Mouse (Mus musculus) left cerebral cortex, postnatal 36 days (tissue): ENCODE data around the gene Paf1. TPM values are rescaled to one million over a fixed set of nuclear protein-coding genes. Genes with fewer than 3 reads are reported as not detected.
"Not testable (repeated sequence)": the region's sequence is repeated elsewhere in the genome, so short reads cannot be mapped to it uniquely, and the experiment has no call there.

ENCODE experiments used
- DNase-seq, 2 experiments: peaks; one replicate each; pipeline ENCODE4 v3.0.0; 2021 to 2022; ENCODE audit warnings: low spot score in 2 of 2, mixed read lengths in 1 of 2
- intact Hi-C: fragments of 180-260 bp; cut with DNase I; formaldehyde crosslinking; loops from one replicate; pipeline ENCODE4 v1.15.1; 2025
- total RNA-seq, 2 experiments: library from RNA; stranded (reverse); gene quantifications; 2 replicates each; pipeline ENCODE4 v1.2.3; 2021

The Paf1 gene
- total RNA-seq, 2 experiments from 2014 or later, result 59.0 to 72.1 TPM

- DNase-seq, result peak; percentile 39 to 40
Measured at GRCm38 (mm10) chr7:28381938-28382337, 10.8 kb upstream of the Paf1 start.

DNA sequence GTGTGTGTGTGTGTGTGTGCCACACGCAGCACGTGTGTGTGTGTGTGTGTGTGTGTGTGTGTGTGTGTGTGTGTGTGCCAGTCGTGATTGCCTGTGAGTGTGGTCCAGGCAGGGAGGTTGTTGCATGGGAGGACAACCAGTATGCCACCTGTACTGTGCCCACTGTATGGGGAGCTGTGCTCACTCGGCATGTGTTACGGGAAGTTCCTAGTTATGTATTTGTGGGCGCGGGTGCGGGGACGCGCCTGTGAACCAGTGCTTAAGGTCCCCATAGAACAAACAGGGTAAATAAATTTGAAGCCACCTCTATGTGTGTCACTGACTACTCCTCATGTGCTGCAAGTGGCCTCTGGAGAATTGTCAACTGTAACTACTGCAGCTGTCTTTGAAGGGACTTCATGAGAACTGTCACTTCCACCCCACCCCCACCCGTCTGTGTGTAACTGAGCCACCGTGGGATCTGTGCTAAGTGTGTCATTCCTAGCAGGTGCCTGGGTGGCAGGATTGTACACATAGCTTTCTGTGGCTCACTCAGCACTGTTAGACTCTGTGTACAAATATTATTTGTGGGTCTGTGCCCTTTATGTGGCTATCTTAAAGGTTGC, 10.3 kb upstream of the Paf1 start:
- DNase-seq, result no peak
- intact Hi-C loops, result no loop called here

More at GRCm38 (mm10) chr7:28381938-28382337, 10.8 kb upstream of the Paf1 start:
- intact Hi-C loops, result no loop called here

DNA sequence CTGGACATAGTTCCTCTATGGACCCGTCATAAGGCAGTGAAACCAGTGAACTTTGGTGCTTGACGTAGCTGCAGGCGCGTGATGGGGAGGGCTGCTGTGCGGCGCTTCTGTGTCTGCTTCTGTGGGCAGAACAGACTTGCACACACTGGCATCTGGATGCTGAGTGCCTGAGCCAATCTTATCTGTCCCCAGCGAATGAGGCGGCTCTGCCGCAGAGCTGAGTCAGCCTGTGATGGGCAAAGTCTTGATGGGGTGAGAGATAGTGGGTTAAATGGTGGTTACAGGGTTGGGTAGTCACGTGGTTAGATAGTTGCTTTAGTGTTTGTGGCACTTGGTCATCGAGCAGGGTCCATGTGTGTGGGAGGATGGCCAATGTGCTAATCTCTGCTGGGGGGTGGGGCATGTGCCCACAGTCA, 9.8 kb upstream of the Paf1 start:
- peak; percentile 68 to 72 for DNase-seq
- intact Hi-C loops, result no loop called here

- intact Hi-C loops, result no loop called here
- DNase-seq, result no peak
Measured at GRCm38 (mm10) chr7:28383606-28384005, 9.1 kb upstream of the Paf1 start.

GRCm38 (mm10) chr7:28384162-28384561, 8.6 kb upstream of the Paf1 start:
- intact Hi-C loops, result no loop called here

DNA sequence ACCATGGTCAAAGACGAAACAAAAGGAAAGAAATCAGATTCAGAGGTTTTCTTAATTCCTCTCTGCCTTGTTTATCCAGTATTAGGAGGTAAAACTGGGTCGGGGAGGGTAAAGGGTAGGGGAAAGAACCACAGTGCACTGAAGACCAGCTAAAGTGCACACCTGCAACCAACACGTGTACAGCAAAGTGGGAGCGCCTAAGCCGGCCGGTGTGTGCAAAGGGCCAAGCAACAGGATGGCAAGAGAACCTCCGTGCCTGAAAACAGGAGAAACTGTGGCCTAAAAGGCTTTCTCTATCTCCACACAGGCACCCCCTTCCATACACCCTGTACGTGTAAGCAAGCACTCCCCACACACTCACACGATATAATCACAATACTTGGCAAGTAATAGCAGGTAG, 7.6 kb upstream of the Paf1 start:
- DNase-seq, result no peak
- intact Hi-C loops, result no loop called here

More at GRCm38 (mm10) chr7:28384162-28384561, 8.6 kb upstream of the Paf1 start:
- no peak for DNase-seq

DNA sequence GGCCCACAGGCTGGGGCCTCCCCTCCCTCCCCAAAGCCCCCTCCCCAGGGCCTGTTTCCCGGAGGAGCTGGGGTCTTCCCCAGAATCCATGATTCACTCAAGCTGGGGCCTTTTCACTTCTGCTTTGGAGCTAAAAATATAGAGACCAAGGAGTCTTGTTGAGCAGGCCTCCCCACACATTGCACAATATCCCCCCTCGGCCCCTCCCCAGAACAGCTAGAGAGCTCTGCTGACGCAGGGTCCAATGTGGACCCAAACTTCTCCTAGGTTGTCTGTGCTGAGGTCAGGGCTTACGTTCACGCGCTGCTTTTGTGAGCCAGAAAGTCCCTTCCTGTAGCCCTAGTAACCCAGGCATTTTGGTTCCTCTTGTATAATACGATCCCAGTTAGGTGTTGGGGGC, 6.7 kb upstream of the Paf1 start:
- intact Hi-C loops, result loop anchor here (1.0 kb wide), 1 partner anchor 13 kb away; no protein-coding TSS in a partner anchor
- DNase-seq, result no peak

GRCm38 (mm10) chr7:28386462-28386861, 6.3 kb upstream of the Paf1 start:
- DNase-seq, result peak; percentile 49 to 66
- intact Hi-C loops, result loop anchor here (1.0 kb wide), 1 partner anchor 13 kb away; no protein-coding TSS in a partner anchor

DNA sequence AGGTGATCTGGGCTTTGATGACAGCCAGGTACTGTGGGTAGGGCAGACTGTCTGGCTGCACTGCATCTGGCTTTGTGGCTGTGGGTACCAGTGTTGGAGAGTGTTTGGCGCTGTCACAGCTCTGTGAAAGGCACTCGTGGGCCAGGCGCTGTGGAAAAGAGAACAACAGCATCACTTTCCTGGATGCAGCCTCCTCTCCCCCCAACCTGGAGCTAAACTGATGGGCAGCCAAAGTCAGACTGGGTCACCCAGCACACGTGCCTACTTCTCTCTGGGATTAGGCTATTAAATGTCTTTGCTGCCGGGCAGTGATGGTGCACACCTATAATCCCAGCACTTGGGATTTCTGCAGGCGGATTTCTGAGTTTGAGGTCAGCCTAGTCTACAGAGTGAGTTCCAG, 5.9 kb upstream of the Paf1 start:
- intact Hi-C loops, result loop anchor here (1.0 kb wide), 1 partner anchor 14 kb away; no protein-coding TSS in a partner anchor
- not testable (repeated sequence) for DNase-seq

GRCm38 (mm10) chr7:28387384-28387783, 5.4 kb upstream of the Paf1 start:
- DNase-seq, intact Hi-C loops: not testable (repeated sequence)

DNA sequence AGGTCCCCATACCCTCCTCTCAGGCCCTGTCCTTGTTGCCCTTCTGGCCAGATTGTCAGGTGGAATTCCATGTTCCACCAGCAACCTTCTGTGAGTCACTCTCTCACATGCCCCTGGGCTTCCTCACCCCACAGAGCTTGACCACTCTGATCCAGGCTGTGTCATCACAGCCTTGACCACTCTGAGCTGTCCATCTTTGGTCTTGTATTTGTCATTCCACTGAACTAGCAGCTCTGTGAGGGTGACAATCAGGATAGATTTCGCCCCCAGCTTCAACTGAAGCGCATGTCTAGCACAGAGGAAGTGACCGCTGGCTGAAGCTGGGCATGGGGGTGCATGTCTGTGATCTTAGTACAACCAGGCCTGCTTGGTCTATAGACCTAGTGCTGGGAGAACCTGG, 2.4 kb upstream of the Paf1 start:
- no peak for DNase-seq
- intact Hi-C loops, result no loop called here

DNA sequence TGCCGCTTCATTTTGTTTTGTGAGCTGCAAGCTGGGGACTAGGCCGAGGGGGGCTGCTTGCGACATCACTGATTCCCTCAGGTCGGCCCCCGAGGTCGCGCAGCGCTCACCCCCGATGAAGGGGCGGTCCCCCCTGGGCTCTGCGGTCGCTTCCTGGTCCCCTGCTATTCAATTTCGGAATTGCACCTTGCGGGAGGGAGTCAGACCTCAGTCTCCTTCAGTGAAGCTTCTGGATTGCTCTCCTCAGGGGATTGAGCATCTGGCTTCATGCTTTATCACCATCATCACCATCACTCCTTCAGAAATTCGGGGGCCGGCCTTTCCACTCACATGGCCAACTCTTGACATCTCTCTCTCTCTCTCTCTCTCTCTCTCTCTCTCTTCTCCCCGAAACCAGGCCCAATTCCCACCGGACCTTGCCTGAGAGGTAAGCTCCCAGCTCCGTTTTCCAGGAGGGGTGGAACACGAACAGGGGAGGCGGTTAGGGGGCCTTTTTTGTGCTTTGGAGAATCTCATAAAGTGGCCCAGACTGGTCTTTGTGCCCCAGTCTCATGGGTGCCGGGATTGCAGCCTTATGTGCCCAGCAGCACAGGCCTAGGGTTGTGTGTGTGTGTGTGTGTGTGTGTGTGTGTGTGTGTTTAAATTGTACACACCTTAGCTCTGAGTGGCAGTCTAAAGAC, 661 bp downstream of the Paf1 start:
- intact Hi-C loops, result no loop called here
- no peak for DNase-seq

DNA sequence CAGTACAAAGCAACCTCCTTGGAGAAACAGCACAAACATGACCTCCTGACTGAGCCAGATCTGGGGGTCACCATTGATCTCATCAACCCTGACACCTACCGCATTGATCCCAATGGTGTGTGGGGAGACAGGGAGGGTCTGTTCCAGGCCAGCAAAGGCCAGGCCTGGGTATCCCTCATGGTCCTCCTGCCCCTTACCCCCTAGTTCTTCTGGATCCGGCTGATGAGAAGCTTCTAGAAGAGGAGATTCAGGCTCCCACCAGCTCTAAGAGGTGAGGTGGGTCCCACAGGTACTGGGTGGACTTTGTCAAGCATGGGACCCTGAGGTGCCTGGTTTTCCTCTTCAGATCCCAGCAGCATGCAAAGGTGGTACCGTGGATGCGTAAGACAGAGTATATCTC, 2.7 kb downstream of the Paf1 start:
- no peak for DNase-seq
- intact Hi-C loops, result no loop called here

DNA sequence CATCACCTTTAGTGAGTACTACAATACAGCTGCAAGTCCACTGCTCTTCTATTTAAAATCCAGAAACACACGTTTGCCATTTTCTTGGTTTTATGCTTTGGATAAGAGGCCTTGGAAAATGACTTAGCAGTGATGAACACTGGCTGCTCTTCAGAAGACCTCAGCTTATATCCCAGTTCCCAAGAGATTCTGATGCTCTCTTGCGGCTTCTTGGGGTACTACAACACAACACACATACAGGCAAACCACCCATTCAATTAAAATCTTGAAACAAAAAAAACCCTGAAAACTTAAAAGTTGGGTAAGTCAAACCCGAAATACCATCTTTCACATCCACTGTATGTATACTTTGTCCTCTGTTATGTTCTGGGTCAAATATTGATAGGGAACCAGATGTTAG, 5.2 kb downstream of the Paf1 start:
- DNase-seq, result no peak
- intact Hi-C loops, result no loop called here

DNA sequence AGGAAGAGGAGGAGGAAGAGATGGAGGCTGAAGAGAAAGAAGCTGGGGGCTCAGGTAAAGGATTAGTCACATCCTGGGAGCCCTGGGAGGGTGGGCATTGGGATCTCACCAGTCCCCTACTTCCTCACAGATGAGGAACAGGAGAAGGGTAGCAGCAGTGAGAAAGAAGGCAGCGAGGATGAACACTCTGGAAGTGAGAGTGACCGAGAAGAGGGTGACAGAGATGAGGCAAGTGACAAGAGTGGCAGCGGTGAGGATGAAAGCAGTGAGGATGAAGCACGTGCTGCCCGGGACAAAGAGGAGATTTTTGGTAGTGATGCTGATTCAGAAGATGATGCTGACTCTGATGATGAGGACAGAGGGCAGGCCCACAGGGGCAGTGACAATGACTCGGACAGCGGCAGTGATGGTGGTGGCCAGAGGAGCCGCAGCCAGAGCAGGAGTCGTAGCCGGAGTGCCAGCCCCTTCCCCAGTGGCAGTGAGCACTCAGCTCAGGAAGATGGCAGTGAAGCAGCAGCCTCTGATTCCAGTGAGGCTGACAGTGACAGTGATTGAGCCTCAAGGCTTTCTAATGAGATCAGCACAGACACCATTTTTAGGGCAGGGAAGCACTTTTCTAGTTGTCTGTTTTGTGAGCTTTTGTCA, 6.1 kb downstream of the Paf1 start:
- intact Hi-C loops, result no loop called here
- DNase-seq, result no peak

DNA sequence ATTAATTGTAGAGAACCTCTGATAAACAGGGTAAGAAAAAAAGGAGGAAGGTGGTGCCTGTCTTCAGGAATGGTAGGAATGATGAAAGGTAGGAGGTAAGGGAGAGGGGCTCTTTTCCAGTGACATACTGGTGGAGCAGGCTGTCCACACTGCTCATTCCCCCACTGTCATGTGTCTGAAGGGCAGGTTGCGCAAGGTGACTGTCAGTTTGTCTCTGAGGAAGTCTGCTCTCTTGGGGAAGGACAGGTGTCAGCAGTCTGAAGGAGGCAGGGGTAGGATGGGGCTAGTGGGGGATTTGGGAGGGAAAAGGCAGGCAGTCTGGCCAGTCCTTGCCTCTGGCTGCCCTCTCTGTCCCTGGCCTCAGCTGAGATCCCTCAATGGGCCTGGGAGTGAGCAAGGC, 8.3 kb downstream of the Paf1 start:
- intact Hi-C loops, result no loop called here
- no peak for DNase-seq

DNA sequence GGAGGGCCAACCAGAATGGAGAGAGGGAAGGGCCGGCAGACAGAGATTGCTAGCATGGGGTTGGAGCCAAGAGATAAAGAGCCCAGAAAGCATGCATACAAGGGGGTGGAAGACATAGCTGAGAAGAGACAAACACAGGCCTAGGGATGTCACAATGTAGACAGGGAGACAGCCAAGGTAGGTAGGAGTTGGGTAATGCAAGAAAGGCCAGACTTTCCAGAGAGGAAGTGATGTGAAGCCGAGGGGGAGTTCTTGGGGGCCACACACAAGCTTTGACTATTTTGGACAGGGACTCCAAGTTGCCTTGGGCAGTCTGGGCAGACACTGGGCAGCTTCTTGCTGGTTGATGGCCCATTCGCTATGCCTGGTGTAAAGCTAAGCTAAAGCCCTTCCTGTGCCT, 9.2 kb downstream of the Paf1 start:
- intact Hi-C loops, result no loop called here

DNA sequence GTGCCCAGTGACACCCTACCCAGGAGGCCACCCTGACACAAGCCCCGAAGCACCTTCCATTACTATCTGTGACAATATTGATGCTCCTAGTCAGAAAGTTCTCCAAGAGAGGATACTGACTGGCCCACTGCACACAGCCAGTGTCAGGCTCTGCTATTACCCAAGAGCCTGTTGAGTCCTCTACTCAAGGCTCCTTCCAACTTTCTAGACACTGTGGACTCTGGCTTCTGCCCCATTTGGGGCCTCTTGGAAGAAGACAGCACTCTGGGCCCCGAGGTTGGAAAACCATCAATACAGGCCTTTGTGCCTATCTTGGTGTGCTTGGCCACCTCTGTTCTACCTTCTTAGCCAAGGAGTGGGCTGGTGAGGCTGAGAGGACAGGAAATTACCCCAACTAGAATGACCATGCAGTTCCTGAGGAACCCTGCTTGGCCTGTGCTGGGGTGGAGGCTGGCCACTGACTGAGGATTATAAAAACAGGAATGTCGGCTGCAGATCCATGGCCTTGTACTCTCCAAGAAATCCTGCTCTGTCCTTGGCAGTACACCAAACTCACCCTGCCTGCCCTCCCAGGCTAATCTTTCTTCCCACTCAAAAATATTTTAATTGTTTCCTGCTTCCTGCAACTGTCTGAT, 18.2 kb downstream of the Paf1 start:
- no peak for DNase-seq
- intact Hi-C loops, result no loop called here

More for the DNA sequence above, 9.2 kb downstream of the Paf1 start:
- no peak for DNase-seq

DNA sequence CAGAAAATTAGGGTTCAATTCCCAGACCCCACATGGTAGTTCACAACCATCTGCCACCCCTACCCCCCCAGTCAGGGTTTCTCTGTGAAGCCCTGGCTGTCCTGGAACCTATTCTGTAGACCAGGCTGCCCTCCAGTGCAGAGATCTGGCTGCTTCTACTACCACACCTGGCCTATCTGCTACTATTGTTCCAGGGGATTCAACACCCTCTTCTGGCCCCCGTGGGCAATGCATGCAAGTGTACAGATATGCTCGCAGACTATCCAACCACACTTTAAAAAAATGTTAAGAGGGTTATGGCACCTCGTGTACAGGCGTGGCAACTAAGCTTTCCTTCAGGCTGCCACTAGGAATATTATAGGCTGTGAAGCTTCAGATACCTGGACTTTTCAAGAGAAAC, 20.1 kb downstream of the Paf1 start:
- intact Hi-C loops, result no loop called here

GRCm38 (mm10) chr7:28417368-28417767, 24.6 kb downstream of the Paf1 start:
- intact Hi-C loops, result no loop called here
- DNase-seq, result no peak

More for the DNA sequence above, 20.1 kb downstream of the Paf1 start:
- DNase-seq, result no peak
